Mouse (Mus musculus) stomach, embryonic 14.5 days (tissue): ENCODE measurements around the gene Cdkl2. TPM values are rescaled to one million over a fixed set of nuclear protein-coding genes. Genes with fewer than 3 reads are reported as not detected.

Experiments used
- ATAC-seq: fragments of 200-750 bp; cut with Nextera tagmentation; 2 replicates; pipeline ENCODE4 v1.8.0; 2017; ENCODE audit warnings: low read depth, moderate TSS enrichment; ENCODE audit not compliant: insufficient number of reproducible peaks, insufficient read depth, low FRiP score
- H3K27ac ChIP-seq: fragments of 300-500 bp; sonication (generic); 2 replicates; pipeline ENCODE4 v1.5.1; 2014; ENCODE audit warnings: mild to moderate bottlenecking, low read length, moderate library complexity, mixed read lengths
- H3K27me3 ChIP-seq: fragments of 300-500 bp; sonication (generic); 2 replicates; pipeline ENCODE4 v1.6.1; 2014; ENCODE audit warnings: low read length, control low read depth, mixed read lengths; ENCODE audit not compliant: control insufficient read depth, insufficient read depth
- H3K36me3 ChIP-seq: fragments of 300-500 bp; sonication (generic); 2 replicates; pipeline ENCODE4 v1.6.1; 2014; ENCODE audit warnings: mild to moderate bottlenecking, control low read depth, low read length, moderate library complexity, mixed read lengths; ENCODE audit not compliant: control insufficient read depth, insufficient read depth
- H3K4me1 ChIP-seq: fragments of 300-500 bp; sonication (generic); 2 replicates; pipeline ENCODE4 v1.6.1; 2014; ENCODE audit warnings: low read length, control low read depth, mixed read lengths; ENCODE audit not compliant: control insufficient read depth, insufficient read depth
- H3K4me2 ChIP-seq: fragments of 300-500 bp; sonication (generic); replicated peaks from 2 replicates; pipeline ENCODE4 v1.6.1; 2014; ENCODE audit warnings: low read depth, low read length, control low read depth
- H3K4me3 ChIP-seq: fragments of 300-500 bp; sonication (generic); 2 replicates; pipeline ENCODE4 v1.5.1; 2014; ENCODE audit warnings: low read depth, low read length, control low read depth
- H3K9ac ChIP-seq: fragments of 300-500 bp; sonication (generic); replicated peaks from 2 replicates; pipeline ENCODE4 v1.6.1; 2014; ENCODE audit warnings: low read depth, mild to moderate bottlenecking, control low read depth, low read length, moderate library complexity, mixed read lengths
- H3K9me3 ChIP-seq: fragments of 300-500 bp; sonication (generic); 2 replicates; pipeline ENCODE4 v1.6.1; 2016; ENCODE audit warnings: low read depth, low read length, control low read depth; ENCODE audit not compliant: control insufficient read depth
- WGBS: fragments of 180-500 bp; shearing (Covaris S2); extraction: QIAGEN DNeasy Blood & Tissue Kit; methylation state at CpG from one replicate; pipeline ENCODE4 v1.1.7; 2014; 5-methylcytosine and 5-hydroxymethylcytosine counted together
- polyA plus RNA-seq: library from polyadenylated mRNA; unstranded; fragments of >200 nt; fragmentation: Nextera tagmentation; extraction: Ambion mirVana; gene quantifications from 2 replicates; pipeline ENCODE4 v1.2.1, GENCODE M21; 2014

Cdkl2 gene
- polyA plus RNA-seq, 1 experiment from 2014 or later = 4.3 TPM

GRCm38 (mm10) chr5:92079304-92079703 lies 35.6 kb upstream of the Cdkl2 start:
- Histone ChIP-seq H3K9ac (no peak overlapping the region), H3K4me3 (no peak overlapping the region), H3K27ac (no peak overlapping the region), H3K9me3 (no peaks in the 10 kb centered on the region), H3K4me1 (peaks cover 11% of the 10 kb centered on the region), H3K4me2 (no peak overlapping the region), H3K27me3 (no peaks in the 10 kb centered on the region), H3K36me3 (no peaks in the 10 kb centered on the region; the same call in 1 of the 2 replicates)
- ATAC-seq = no peak
- 50% methylated on average over 1 of the region's 1 CpGs for WGBS

GRCm38 (mm10) chr5:92078751-92079150 lies 35.1 kb upstream of the Cdkl2 start:
- Histone ChIP-seq H3K9me3 (no peaks in the 10 kb centered on the region), H3K36me3 (no peaks in the 10 kb centered on the region; the same call in 1 of the 2 replicates), H3K9ac (no peak overlapping the region), H3K4me2 (no peak overlapping the region), H3K27me3 (no peaks in the 10 kb centered on the region), H3K4me1 (peaks cover 11% of the 10 kb centered on the region), H3K27ac (no peak overlapping the region), H3K4me3 (no peak overlapping the region)
- ATAC-seq = no peak

- Histone ChIP-seq H3K4me3 (no peak overlapping the region), H3K36me3 (peaks cover 5% of the 10 kb centered on the region; the same call in 1 of the 2 replicates), H3K4me1 (0 out of 2 replicates have a peak, but pooled peaks cover 1% of the 10 kb centered on the region), H3K9me3 (no peaks in the 10 kb centered on the region), H3K9ac (no peak overlapping the region), H3K27me3 (no peaks in the 10 kb centered on the region), H3K27ac (no peak overlapping the region), H3K4me2 (no peak overlapping the region)
- 79% methylated on average over 1 of the region's 1 CpGs for WGBS
- ATAC-seq = no peak
Observed at GRCm38 (mm10) chr5:92076273-92076672, 32.6 kb upstream of the Cdkl2 start.

- no peaks in the 10 kb centered on the region for H3K9me3 ChIP-seq
- H3K27ac ChIP-seq = no peak overlapping the region
- H3K36me3 ChIP-seq = peaks cover 5% of the 10 kb centered on the region; the same call in 1 of the 2 replicates
- H3K4me3 ChIP-seq = no peak overlapping the region
- WGBS = 85% methylated on average over 14 of the region's 14 CpGs
- no peaks in the 10 kb centered on the region for H3K27me3 ChIP-seq
- no peak overlapping the region for H3K4me2 ChIP-seq
- H3K4me1 ChIP-seq = no peaks in the 10 kb centered on the region
- no peak overlapping the region for H3K9ac ChIP-seq
- ATAC-seq = no peak
Observed at GRCm38 (mm10) chr5:92074061-92074460, 30.4 kb upstream of the Cdkl2 start.

- no peak overlapping the region for H3K9ac ChIP-seq
- H3K36me3 ChIP-seq = peaks cover 45% of the 10 kb centered on the region
- H3K9me3 ChIP-seq = no peaks in the 10 kb centered on the region
- 94% methylated on average over 2 of the region's 2 CpGs for WGBS
- H3K4me3 ChIP-seq = no peak overlapping the region
- H3K4me2 ChIP-seq = no peak overlapping the region
- H3K27ac ChIP-seq = no peak overlapping the region
- ATAC-seq = no peak
- H3K27me3 ChIP-seq = no peaks in the 10 kb centered on the region
- no peaks in the 10 kb centered on the region for H3K4me1 ChIP-seq
Observed at GRCm38 (mm10) chr5:92063192-92063591, 19.5 kb upstream of the Cdkl2 start.

- Histone ChIP-seq H3K27me3 (no peaks in the 10 kb centered on the region), H3K4me3 (no peak overlapping the region), H3K27ac (no peak overlapping the region), H3K9ac (no peak overlapping the region), H3K4me1 (no peaks in the 10 kb centered on the region), H3K4me2 (no peak overlapping the region), H3K9me3 (no peaks in the 10 kb centered on the region), H3K36me3 (peaks cover 49% of the 10 kb centered on the region)
- no peak for ATAC-seq
- WGBS = 89% methylated on average over 6 of the region's 6 CpGs
Observed at GRCm38 (mm10) chr5:92052866-92053265, 9.2 kb upstream of the Cdkl2 start.

GRCm38 (mm10) chr5:92050419-92050818 lies 6.7 kb upstream of the Cdkl2 start:
- WGBS = 88% methylated on average over 3 of the region's 3 CpGs
- Histone ChIP-seq H3K36me3 (peaks cover 27% of the 10 kb centered on the region), H3K9ac (no peak overlapping the region), H3K4me2 (no peak overlapping the region), H3K4me3 (no peak overlapping the region), H3K27me3 (no peaks in the 10 kb centered on the region), H3K27ac (no peak overlapping the region), H3K9me3 (no peaks in the 10 kb centered on the region), H3K4me1 (no peaks in the 10 kb centered on the region)
- no peak for ATAC-seq

- H3K4me1 ChIP-seq = no peaks in the 10 kb centered on the region; the same call in 1 of the 2 replicates
- no peaks in the 10 kb centered on the region for H3K36me3 ChIP-seq
- peak overlapping the region; percentile 48 for H3K4me2 ChIP-seq
- H3K4me3 ChIP-seq = peak overlapping the region; percentile 70
- H3K9ac ChIP-seq = peak overlapping the region; percentile 57
- no peak overlapping the region for H3K27ac ChIP-seq
- no peaks in the 10 kb centered on the region for H3K9me3 ChIP-seq
- no peaks in the 10 kb centered on the region for H3K27me3 ChIP-seq
- peak; percentile 100 for ATAC-seq
- WGBS = under 1% methylated on average over 68 of the region's 68 CpGs
Observed at GRCm38 (mm10) chr5:92042377-92043348, 1.0 kb downstream of the Cdkl2 start.
